Mouse (Mus musculus) embryonic facial prominence, embryonic 14.5 days (tissue): ENCODE measurements at regions not wholly inside any gene's neighbourhood (a gene's known extent, or its start where the extent isn't known, plus 50 kb on each side); places are given as distances from the start of the nearest gene placed in this dataset.

Experiments
- ATAC-seq: fragments of 200-750 bp; cut with Nextera tagmentation; 2 replicates; pipeline ENCODE4 v1.8.0; 2017; ENCODE audit warnings: low read depth, moderate number of reproducible peaks, moderate TSS enrichment
- DNase-seq: peaks from one replicate; pipeline ENCODE4 v3.0.0-alpha.2; 2015; ENCODE audit warnings: low spot score
- H3K27ac ChIP-seq: fragments of 300-500 bp; sonication (generic); replicated peaks from 2 replicates; pipeline ENCODE4 v1.5.1; 2014; ENCODE audit warnings: low read depth, mild to moderate bottlenecking, low read length, moderate library complexity
- H3K27me3 ChIP-seq: fragments of 300-500 bp; sonication (generic); replicated peaks from 2 replicates; pipeline ENCODE4 v1.6.1; 2014; ENCODE audit warnings: low read length; ENCODE audit not compliant: control insufficient read depth, insufficient read depth
- H3K36me3 ChIP-seq: fragments of 300-500 bp; sonication (generic); 2 replicates; pipeline ENCODE4 v1.6.1; 2014; ENCODE audit warnings: low read length, mixed read lengths; ENCODE audit not compliant: control insufficient read depth, insufficient read depth
- H3K4me1 ChIP-seq: fragments of 300-500 bp; sonication (generic); 2 replicates; pipeline ENCODE4 v1.6.1; 2014; ENCODE audit warnings: antibody characterized with exemption, low read length; ENCODE audit not compliant: control insufficient read depth, insufficient read depth
- H3K4me2 ChIP-seq: fragments of 300-500 bp; sonication (generic); 2 replicates; pipeline ENCODE4 v1.6.1; 2014; ENCODE audit warnings: low read depth, mild to moderate bottlenecking, low read length, moderate library complexity, mixed read lengths
- H3K4me3 ChIP-seq: fragments of 300-500 bp; sonication (generic); 2 replicates; pipeline ENCODE4 v1.5.1; 2014; ENCODE audit warnings: low read depth, mild to moderate bottlenecking, low read length
- H3K9ac ChIP-seq: fragments of 300-500 bp; sonication (generic); 2 replicates; pipeline ENCODE4 v1.6.1; 2014; ENCODE audit warnings: low read depth, mild to moderate bottlenecking, low read length, moderate library complexity, mixed read lengths
- H3K9me3 ChIP-seq: fragments of 300-500 bp; sonication (generic); 2 replicates; pipeline ENCODE4 v1.6.1; 2016; ENCODE audit warnings: low read length; ENCODE audit not compliant: control insufficient read depth
- WGBS: fragments of 180-500 bp; shearing (Covaris S2); extraction: QIAGEN DNeasy Blood & Tissue Kit; methylation state at CpG from one replicate; pipeline ENCODE4 v1.1.7; 2014; 5-methylcytosine and 5-hydroxymethylcytosine counted together

DNA sequence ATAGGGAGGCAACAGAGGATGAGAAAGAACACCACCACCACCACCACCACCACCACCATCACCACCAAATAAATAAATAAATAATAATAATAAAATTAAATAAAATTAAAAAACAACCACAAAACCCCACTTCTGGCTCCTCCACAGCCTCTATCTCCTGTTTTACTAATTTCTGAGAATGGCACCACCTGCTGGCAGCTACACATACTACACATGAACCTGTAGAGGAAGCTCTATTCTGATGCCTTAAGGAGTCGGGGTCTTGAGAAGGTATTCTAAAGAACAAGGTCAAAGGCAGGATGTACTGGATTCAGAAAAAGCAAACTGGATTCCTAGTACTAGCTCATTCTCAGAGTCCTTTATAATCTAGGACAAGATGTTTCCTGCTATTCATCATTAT, 191.6 kb downstream of the Gm9195 start:
- no peak for ATAC-seq
- H3K36me3 ChIP-seq: no peaks in the 10 kb centered on the region
- no peaks in the 10 kb centered on the region for H3K9me3 ChIP-seq
- H3K4me3 ChIP-seq: no peak overlapping the region
- WGBS: 85% methylated on average over 1 of the region's 1 CpGs
- no peaks in the 10 kb centered on the region for H3K4me1 ChIP-seq
- H3K4me2 ChIP-seq: no peak overlapping the region
- DNase-seq: peak; percentile 48
- no peak overlapping the region for H3K27ac ChIP-seq
- H3K9ac ChIP-seq: no peak overlapping the region
- no peaks in the 10 kb centered on the region; the same call in 1 of the 2 replicates for H3K27me3 ChIP-seq

GRCm38 (mm10) chr14:72294631-72295030, 197.0 kb downstream of the Gm9195 start:
- ATAC-seq: no peak

DNA sequence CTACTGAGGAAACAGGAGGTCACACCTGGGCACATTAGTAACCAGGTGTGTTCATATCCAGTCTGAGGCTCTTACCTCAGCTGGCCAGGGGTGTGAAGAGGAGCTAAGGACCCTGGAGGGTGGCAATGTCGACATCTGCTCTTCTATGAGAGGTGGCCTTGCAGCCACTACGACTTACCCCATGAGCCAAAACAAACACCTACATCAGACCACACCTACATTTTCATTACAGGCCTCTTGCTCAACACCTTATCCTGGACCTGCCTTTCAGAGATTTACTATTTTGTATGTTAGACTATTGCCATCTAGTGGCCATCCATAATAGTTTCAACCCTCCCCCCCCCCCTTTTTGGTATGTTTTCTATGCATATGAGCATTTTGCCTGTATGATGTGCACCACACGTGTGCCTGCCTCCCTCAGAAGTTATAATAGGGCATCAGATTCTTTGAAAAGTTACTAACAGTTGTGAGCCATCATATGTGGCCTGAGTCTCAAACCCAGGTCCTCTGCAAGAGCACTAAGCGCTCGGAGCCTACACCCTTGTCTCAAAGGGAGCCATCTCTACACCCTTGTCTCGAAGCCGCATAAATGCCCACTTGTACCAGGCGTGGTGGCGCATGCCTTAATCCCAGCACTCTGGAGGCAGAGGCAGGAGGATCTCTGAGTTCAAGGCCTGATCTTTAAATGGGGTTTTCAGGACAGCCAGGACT, 197.8 kb downstream of the Gm9195 start:
- Histone ChIP-seq H3K27ac (no peak overlapping the region), H3K4me2 (no peak overlapping the region), H3K4me1 (no peaks in the 10 kb centered on the region), H3K4me3 (no peak overlapping the region), H3K36me3 (no peaks in the 10 kb centered on the region), H3K27me3 (no peaks in the 10 kb centered on the region; the same call in 1 of the 2 replicates), H3K9ac (no peak overlapping the region), H3K9me3 (no peaks in the 10 kb centered on the region)
- 62% methylated on average over 9 of the region's 9 CpGs for WGBS
- ATAC-seq (peak; percentile 22; the same call in 1 of the 2 replicates), DNase-seq (peak; percentile 76)

More at GRCm38 (mm10) chr14:72294631-72295030, 197.0 kb downstream of the Gm9195 start:
- no peaks in the 10 kb centered on the region for H3K4me1 ChIP-seq
- H3K27ac ChIP-seq: no peak overlapping the region
- no peak for DNase-seq
- no peak overlapping the region for H3K9ac ChIP-seq
- H3K27me3 ChIP-seq: no peaks in the 10 kb centered on the region; the same call in 1 of the 2 replicates
- no peak overlapping the region for H3K4me3 ChIP-seq
- H3K4me2 ChIP-seq: no peak overlapping the region
- H3K36me3 ChIP-seq: no peaks in the 10 kb centered on the region
- no peaks in the 10 kb centered on the region for H3K9me3 ChIP-seq
- WGBS: 29% methylated on average over 5 of the region's 6 CpGs

DNA sequence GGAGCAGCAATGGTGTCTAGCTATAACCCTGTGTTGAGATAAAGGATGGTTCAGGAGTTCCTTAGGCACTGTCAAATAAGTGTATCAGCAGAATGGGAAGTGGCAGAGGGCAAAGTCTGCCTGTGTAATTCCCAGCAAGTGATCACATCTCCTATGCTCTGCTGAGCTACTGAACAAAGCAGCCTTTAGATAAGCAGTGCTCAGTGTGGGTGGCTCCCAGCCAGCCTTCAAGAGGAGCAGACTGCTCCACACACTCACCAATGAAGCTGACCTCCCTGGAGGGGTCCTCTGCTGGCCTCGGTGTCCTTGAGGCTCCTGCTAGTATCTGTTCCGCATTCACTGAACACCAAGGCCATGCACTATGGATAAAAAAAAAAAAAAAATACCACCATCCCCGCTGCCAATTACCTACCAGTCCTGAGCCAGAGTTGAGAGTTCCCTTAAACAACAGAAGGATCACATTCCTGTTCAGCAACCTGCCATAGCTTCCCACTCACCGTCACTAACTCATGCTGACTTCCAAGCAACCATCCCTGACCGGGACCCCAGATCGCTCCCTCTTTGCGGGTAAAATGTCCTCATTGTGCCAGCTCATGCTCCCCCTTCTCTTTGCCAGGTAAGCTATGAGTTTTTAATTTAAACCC, 198.9 kb downstream of the Gm9195 start:
- DNase-seq (peak; percentile 20), ATAC-seq (peak; percentile 13; the same call in 1 of the 2 replicates)
- WGBS: 69% methylated on average over 7 of the region's 7 CpGs
- Histone ChIP-seq H3K9ac (no peak overlapping the region), H3K4me1 (no peaks in the 10 kb centered on the region), H3K27me3 (no peaks in the 10 kb centered on the region; the same call in 1 of the 2 replicates), H3K36me3 (no peaks in the 10 kb centered on the region), H3K4me2 (no peak overlapping the region), H3K4me3 (no peak overlapping the region), H3K9me3 (no peaks in the 10 kb centered on the region), H3K27ac (no peak overlapping the region)

DNA sequence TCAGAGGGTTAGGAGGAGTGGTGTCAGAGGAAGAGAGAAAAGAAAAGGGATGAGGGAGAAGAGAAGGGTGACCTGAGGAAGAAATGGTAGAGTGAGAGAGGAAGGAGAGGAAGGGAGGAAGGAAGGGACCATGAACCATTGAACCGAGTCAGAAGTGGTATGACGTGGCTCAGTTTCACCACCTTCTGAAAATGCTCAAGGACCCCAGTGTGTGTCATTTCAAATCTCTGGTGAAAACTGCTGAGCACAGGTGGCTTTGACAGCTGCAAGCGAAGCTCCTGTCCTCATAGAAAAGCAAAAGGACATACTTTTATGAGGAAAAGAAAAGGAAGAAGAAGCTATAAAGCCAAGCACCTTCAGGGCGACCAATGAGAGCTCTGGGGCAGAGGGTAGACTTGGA, 214.3 kb downstream of the Gm9195 start:
- ATAC-seq (no peak), DNase-seq (no peak)
- WGBS: 76% methylated on average over 4 of the region's 4 CpGs
- H3K4me2 ChIP-seq: no peak overlapping the region
- H3K36me3 ChIP-seq: no peaks in the 10 kb centered on the region
- no peaks in the 10 kb centered on the region for H3K27me3 ChIP-seq
- H3K27ac ChIP-seq: no peak overlapping the region
- no peak overlapping the region for H3K4me3 ChIP-seq
- no peak overlapping the region for H3K9ac ChIP-seq
- no peaks in the 10 kb centered on the region for H3K4me1 ChIP-seq
- H3K9me3 ChIP-seq: no peaks in the 10 kb centered on the region

DNA sequence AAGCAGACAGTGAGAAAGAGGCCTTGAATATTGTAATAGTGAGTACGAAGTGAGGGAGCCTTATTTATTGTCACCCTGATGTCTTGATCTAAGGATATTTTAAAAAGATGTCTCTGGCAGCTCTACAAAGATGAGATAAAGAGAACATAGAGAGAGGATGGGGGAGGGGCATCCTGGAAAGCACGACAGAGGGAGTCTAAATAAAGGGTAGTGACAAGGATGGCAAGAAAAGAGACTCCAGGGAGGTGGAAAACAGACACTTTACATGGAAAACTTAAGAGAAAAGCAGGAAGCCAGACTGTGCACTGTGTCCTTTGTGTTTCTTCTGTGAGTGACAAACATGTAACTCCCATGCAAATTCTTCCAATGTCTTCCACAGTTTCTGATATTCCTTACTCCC, 232.4 kb downstream of the Gm9195 start:
- no peak overlapping the region for H3K4me3 ChIP-seq
- ATAC-seq (no peak), DNase-seq (no peak)
- WGBS: 40% methylated on average over 2 of the region's 2 CpGs
- H3K4me1 ChIP-seq: no peaks in the 10 kb centered on the region
- H3K27me3 ChIP-seq: no peaks in the 10 kb centered on the region
- H3K9me3 ChIP-seq: no peaks in the 10 kb centered on the region
- no peak overlapping the region for H3K9ac ChIP-seq
- no peak overlapping the region for H3K4me2 ChIP-seq
- no peaks in the 10 kb centered on the region for H3K36me3 ChIP-seq
- H3K27ac ChIP-seq: no peak overlapping the region

GRCm38 (mm10) chr14:72241872-72242271, 249.8 kb downstream of the Gm9195 start:
- Histone ChIP-seq H3K9me3 (no peaks in the 10 kb centered on the region), H3K4me1 (no peaks in the 10 kb centered on the region), H3K4me2 (no peak overlapping the region), H3K36me3 (no peaks in the 10 kb centered on the region), H3K27me3 (no peaks in the 10 kb centered on the region), H3K27ac (no peak overlapping the region), H3K9ac (no peak overlapping the region), H3K4me3 (no peak overlapping the region)
- WGBS: 75% methylated on average over 4 of the region's 4 CpGs
- ATAC-seq: no peak
- no peak for DNase-seq

DNA sequence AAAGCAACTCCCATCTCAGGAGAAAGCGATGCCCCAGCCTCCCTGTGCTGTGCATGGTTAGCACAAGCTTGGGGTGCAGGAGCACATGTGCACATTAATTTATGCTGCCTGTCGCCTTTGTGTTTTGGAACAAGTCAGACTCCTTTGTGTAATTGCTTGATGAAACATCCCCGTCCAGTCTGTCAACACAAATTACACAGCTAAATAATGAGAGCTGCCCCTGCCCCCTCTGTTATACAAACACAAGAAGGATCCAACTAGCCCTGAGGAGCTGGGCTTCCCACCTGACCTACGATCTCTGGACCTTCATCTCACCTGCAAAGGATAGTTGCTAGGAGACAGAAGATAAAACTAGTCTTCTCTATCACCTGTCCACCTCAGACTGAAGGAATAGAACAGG, 251.4 kb downstream of the Gm9195 start:
- 46% methylated on average over 4 of the region's 4 CpGs for WGBS
- Histone ChIP-seq H3K27ac (no peak overlapping the region), H3K4me3 (no peak overlapping the region), H3K9ac (no peak overlapping the region), H3K9me3 (no peaks in the 10 kb centered on the region), H3K4me1 (no peaks in the 10 kb centered on the region), H3K27me3 (no peaks in the 10 kb centered on the region), H3K4me2 (no peak overlapping the region), H3K36me3 (no peaks in the 10 kb centered on the region)
- DNase-seq: no peak
- no peak for ATAC-seq

- H3K27me3 ChIP-seq: no peaks in the 10 kb centered on the region
These were observed 253.3 kb downstream of the Gm9195 start for GRCm38 (mm10) chr14:72238344-72238743.

More at GRCm38 (mm10) chr14:72238344-72238743, 253.3 kb downstream of the Gm9195 start:
- H3K36me3 ChIP-seq: no peaks in the 10 kb centered on the region
- DNase-seq (no peak), ATAC-seq (no peak)
- no peak overlapping the region for H3K27ac ChIP-seq
- no peak overlapping the region for H3K4me3 ChIP-seq
- no peak overlapping the region for H3K9ac ChIP-seq
- H3K9me3 ChIP-seq: no peaks in the 10 kb centered on the region
- no peaks in the 10 kb centered on the region for H3K4me1 ChIP-seq
- 95% methylated on average over 4 of the region's 4 CpGs for WGBS
- no peak overlapping the region for H3K4me2 ChIP-seq
